Comparison of ENCODE assay signal across 10 mouse cellular contexts in genomic region chr16:33600216-33600615, GRCm38 (mm10).
DNase-seq lines count a peak whose midpoint lies in the region; ATAC-seq and TF ChIP-seq lines count a peak whose summit lies in the region.
"Had no signal": no experiment of that assay in that cellular context is flagged by ENCODE, and none has a peak within 500 bp of the region (broad histone marks: within the 10 kb centered on the region; RNA-seq: fewer than 3 reads in every experiment).

No protein-coding gene starts in this region.

- H3K27ac ChIP-seq in hindbrain, embryonic 11.5 days (ENCODE audit: low read depth, low read length) = no peak overlapping the region
- no peak overlapping the region for H3K27ac ChIP-seq in hindbrain, embryonic 12.5 days
- no peak overlapping the region for H3K27ac ChIP-seq in liver, embryonic 14.5 days
- H3K27ac ChIP-seq: liver, embryonic 15.5 days had no signal

- H3K27me3 ChIP-seq in hindbrain, embryonic 11.5 days (ENCODE audit: control insufficient read depth, insufficient read depth, low read length) = no peaks in the 10 kb centered on the region
- H3K27me3 ChIP-seq in hindbrain, embryonic 12.5 days = no peaks in the 10 kb centered on the region
- H3K27me3 ChIP-seq in liver, embryonic 14.5 days (ENCODE audit: control insufficient read depth, insufficient read depth, low read length) = no peaks in the 10 kb centered on the region
- H3K27me3 ChIP-seq: liver, embryonic 15.5 days had no signal

- 35% methylated on average over 5 of the region's 5 CpGs for WGBS in hindbrain, embryonic 11.5 days
- WGBS in hindbrain, embryonic 12.5 days = 36% methylated on average over 5 of the region's 5 CpGs
- WGBS in liver, embryonic 14.5 days (ENCODE audit: insufficient replicate concordance) = 17% methylated on average over 5 of the region's 5 CpGs

- no peaks in the 10 kb centered on the region for H3K36me3 ChIP-seq in hindbrain, embryonic 11.5 days (ENCODE audit: control insufficient read depth, insufficient read depth, low read length)
- H3K36me3 ChIP-seq in hindbrain, embryonic 12.5 days = no peaks in the 10 kb centered on the region
- no peaks in the 10 kb centered on the region for H3K36me3 ChIP-seq in liver, embryonic 14.5 days (replicated peaks; ENCODE audit: control insufficient read depth, insufficient read depth, low read depth)
- H3K36me3 ChIP-seq: liver, embryonic 15.5 days had no signal

- no peak for ATAC-seq in hindbrain, embryonic 11.5 days (ENCODE audit: low FRiP score)
- ATAC-seq in hindbrain, embryonic 12.5 days (ENCODE audit: low FRiP score) = no peak
- no peak for ATAC-seq in liver, embryonic 14.5 days (ENCODE audit: insufficient read depth)
- no peak for ATAC-seq in megakaryocyte-erythroid progenitor cell, adult 5-6 weeks (replicated peaks; ENCODE audit: low FRiP score, low TSS enrichment, poor library complexity, severe bottlenecking)
- ATAC-seq: hindbrain, embryonic 16.5 days had no signal

- no peak for TF ChIP-seq EP300 in liver, embryonic 14.5 days (IDR thresholded peaks at IDR 0.05; ENCODE audit: low read depth)

- no peak overlapping the region for H3K4me2 ChIP-seq in hindbrain, embryonic 11.5 days (replicated peaks; ENCODE audit: low read depth, low read length)
- no peak overlapping the region for H3K4me2 ChIP-seq in hindbrain, embryonic 12.5 days (replicated peaks)
- H3K4me2 ChIP-seq in liver, embryonic 14.5 days (ENCODE audit: low read depth) = no peak overlapping the region
- H3K4me2 ChIP-seq: liver, embryonic 15.5 days had no signal

- peak; percentile 47 for DNase-seq in hindbrain, embryonic 11.5 days (ENCODE audit: low spot score)
- DNase-seq in 416B (ENCODE audit: low read depth) = peak; percentile 53
- peak; percentile 52 for DNase-seq in NIH3T3 (ENCODE audit: low read depth)
- peak in 2 of 3 experiments; percentile 10 to 11 for DNase-seq in liver, embryonic 14.5 days (ENCODE audit: low read depth in 3 of 3, low spot score in 3 of 3)
- DNase-seq in right cerebral cortex, adult 2 months (ENCODE audit: low spot score in 2 of 2) = no peak
- DNase-seq in urinary bladder, adult 18-20 months (ENCODE audit: low spot score in 2 of 2) = no peak

- H3K9ac ChIP-seq in hindbrain, embryonic 11.5 days (ENCODE audit: low read depth, low read length) = no peak overlapping the region
- H3K9ac ChIP-seq in hindbrain, embryonic 12.5 days = no peak overlapping the region
- H3K9ac ChIP-seq in liver, embryonic 14.5 days (replicated peaks) = no peak overlapping the region
- H3K9ac ChIP-seq: liver, embryonic 15.5 days had no signal

- H3K4me3 ChIP-seq in hindbrain, embryonic 11.5 days (ENCODE audit: low read depth, low read length) = no peak overlapping the region
- no peak overlapping the region for H3K4me3 ChIP-seq in hindbrain, embryonic 12.5 days
- no peak overlapping the region for H3K4me3 ChIP-seq in liver, embryonic 14.5 days (ENCODE audit: insufficient read depth in 1 of 2, low read depth in 2 of 2, low read length in 2 of 2)
- H3K4me3 ChIP-seq: liver, embryonic 15.5 days had no signal

- no peaks in the 10 kb centered on the region for H3K4me1 ChIP-seq in hindbrain, embryonic 11.5 days (replicated peaks; ENCODE audit: control insufficient read depth, insufficient read depth, low read length)
- peaks cover under 1% of the 10 kb centered on the region for H3K4me1 ChIP-seq in hindbrain, embryonic 12.5 days
- no peaks in the 10 kb centered on the region for H3K4me1 ChIP-seq in liver, embryonic 14.5 days (replicated peaks; ENCODE audit: control insufficient read depth in 2 of 2, insufficient read depth in 2 of 2, low read length in 1 of 2)
- H3K4me1 ChIP-seq: liver, embryonic 15.5 days had no signal

- peak; percentile 76 for TF ChIP-seq CTCF in liver, embryonic 14.5 days (IDR thresholded peaks at IDR 0.05; ENCODE audit: low read depth)

- H3K9me3 ChIP-seq in hindbrain, embryonic 11.5 days (ENCODE audit: control insufficient read depth, low read length) = no peaks in the 10 kb centered on the region
- H3K9me3 ChIP-seq in hindbrain, embryonic 12.5 days (replicated peaks) = no peaks in the 10 kb centered on the region
- H3K9me3 ChIP-seq in liver, embryonic 14.5 days (ENCODE audit: control insufficient read depth, low read length) = no peaks in the 10 kb centered on the region
- H3K9me3 ChIP-seq: liver, embryonic 15.5 days had no signal

Comparison
In these comparisons a context has a peak if more than half of its experiments do, and no peak if none do; other contexts are left out.
1. DNase-seq: peak in hindbrain, embryonic 11.5 days (single experiment), 416B (single experiment), NIH3T3 (single experiment) and liver, embryonic 14.5 days (2 of 3); none in right cerebral cortex, adult 2 months (0 of 2) and urinary bladder, adult 18-20 months (0 of 2).